Mouse (Mus musculus) kidney, adult 8-10 months (tissue): ENCODE data around the gene Pxn.
"Not testable (repeated sequence)": the region's sequence is repeated elsewhere in the genome, so short reads cannot be mapped to it uniquely, and the experiment has no call there.

ENCODE experiments used
- DNase-seq, 2 experiments: peaks; one replicate each; pipeline ENCODE4 v3.0.0; 2022

Gene Pxn

GRCm38 (mm10) chr5:115487353-115487752 is 19.1 kb upstream of the Pxn start:
- no peak for DNase-seq

- no peak for DNase-seq
Measured at GRCm38 (mm10) chr5:115487942-115488580, 18.4 kb upstream of the Pxn start.

GRCm38 (mm10) chr5:115488841-115489698 is 17.4 kb upstream of the Pxn start:
- DNase-seq: peak; percentile 79 to 82

- DNase-seq: peak; percentile 85 to 87
Measured at GRCm38 (mm10) chr5:115489699-115490637, 16.5 kb upstream of the Pxn start.

- DNase-seq: no peak
Measured at GRCm38 (mm10) chr5:115490638-115491000, 15.9 kb upstream of the Pxn start.

- DNase-seq: no peak
Measured at GRCm38 (mm10) chr5:115491076-115491475, 15.4 kb upstream of the Pxn start.

- DNase-seq: peak in 1 of 2 experiments; percentile 60
Measured at GRCm38 (mm10) chr5:115491771-115492322, 14.6 kb upstream of the Pxn start.

GRCm38 (mm10) chr5:115492711-115493335 is 13.7 kb upstream of the Pxn start:
- DNase-seq: no peak

- DNase-seq: no peak
Measured at GRCm38 (mm10) chr5:115493441-115493840, 13.0 kb upstream of the Pxn start.

- not testable (repeated sequence) for DNase-seq
Measured at GRCm38 (mm10) chr5:115495618-115496017, 10.9 kb upstream of the Pxn start.

- DNase-seq: no peak
Measured at GRCm38 (mm10) chr5:115497033-115497432, 9.4 kb upstream of the Pxn start.

- no peak for DNase-seq
Measured at GRCm38 (mm10) chr5:115498307-115499240, 7.9 kb upstream of the Pxn start.

- DNase-seq: peak; percentile 61 to 64
Measured at GRCm38 (mm10) chr5:115500383-115500935, 6.0 kb upstream of the Pxn start.

GRCm38 (mm10) chr5:115503035-115503434 is 3.4 kb upstream of the Pxn start:
- DNase-seq: no peak

GRCm38 (mm10) chr5:115505617-115506016 is 859 bp upstream of the Pxn start:
- DNase-seq: not testable (repeated sequence)

- peak in 1 of 2 experiments; percentile 44 for DNase-seq
Measured at GRCm38 (mm10) chr5:115507267-115507980, 948 bp downstream of the Pxn start.

- peak; percentile 82 to 86 for DNase-seq
Measured at GRCm38 (mm10) chr5:115507981-115508858, 1.7 kb downstream of the Pxn start.

- DNase-seq: peak; percentile 90 to 92
Measured at GRCm38 (mm10) chr5:115508859-115509147, 2.3 kb downstream of the Pxn start.

- peak; percentile 57 to 65 for DNase-seq
Measured at GRCm38 (mm10) chr5:115509321-115509761, 2.9 kb downstream of the Pxn start.
